Mouse (Mus musculus) myocyte (in vitro differentiated cells): ENCODE measurements around the gene Zfyve27. TPM values are rescaled to one million over a fixed set of nuclear protein-coding genes. Genes with fewer than 3 reads are reported as not detected.
A peak's percentile ranks its signal among the peaks of the same experiment; 100 is the strongest.

Experiments used
- H3K27me3 ChIP-seq: one replicate; pipeline ENCODE4 v1.6.1; 2011; ENCODE audit not compliant: control insufficient read depth, insufficient read depth, insufficient read length
- H3K36me3 ChIP-seq: one replicate; pipeline ENCODE4 v1.6.1; 2011; ENCODE audit not compliant: control insufficient read depth, insufficient read depth
- H3K4me2 ChIP-seq: one replicate; pipeline ENCODE4 v1.6.1; 2011; ENCODE audit warnings: low read depth, control low read depth
- H3K4me3 ChIP-seq: one replicate; pipeline ENCODE4 v1.5.1; 2011; ENCODE audit warnings: mild to moderate bottlenecking, control low read depth, moderate library complexity
- H3K79me2 ChIP-seq: one replicate; pipeline ENCODE4 v1.6.1; 2011; ENCODE audit not compliant: control insufficient read depth, insufficient read depth
- H3ac ChIP-seq: one replicate; pipeline ENCODE4 v1.6.1; 2011; ENCODE audit not compliant: control insufficient read depth, insufficient read length
- CEBPB ChIP-seq: IDR thresholded peaks from 2 replicates; pipeline ENCODE4 v1.6.1; 2011; ENCODE audit warnings: mild to moderate bottlenecking, moderate library complexity; ENCODE audit not compliant: poor library complexity, insufficient read depth, severe bottlenecking
- E2F4 ChIP-seq: IDR thresholded peaks from one replicate; pipeline ENCODE4 v1.6.1; 2011; ENCODE audit warnings: mild to moderate bottlenecking, control low read depth, moderate library complexity; ENCODE audit not compliant: insufficient read depth
- MAX ChIP-seq: IDR thresholded peaks from one replicate; pipeline ENCODE4 v1.6.1; 2011; ENCODE audit warnings: low read depth, mild to moderate bottlenecking, control low read depth
- MYOD1 ChIP-seq, 3 experiments: IDR thresholded peaks; one replicate each; pipeline ENCODE4 v1.6.1; 2011; ENCODE audit warnings: control low read depth in 2 of 3, low read depth in 2 of 3, mild to moderate bottlenecking in 2 of 3, moderate library complexity in 1 of 3; ENCODE audit not compliant: insufficient read length in 2 of 3, control insufficient read depth in 1 of 3
- MYOG ChIP-seq, 3 experiments: IDR thresholded peaks; one replicate each; pipeline ENCODE4 v1.6.1; 2011; ENCODE audit warnings: control low read depth in 2 of 3, low read depth in 2 of 3, mild to moderate bottlenecking in 2 of 3; ENCODE audit not compliant: insufficient read length in 2 of 3, control insufficient read depth in 1 of 3, insufficient read depth in 1 of 3
- POLR2A ChIP-seq: IDR thresholded peaks from one replicate; pipeline ENCODE4 v1.6.1; 2011; ENCODE audit warnings: low read depth, mild to moderate bottlenecking, control low read depth, moderate library complexity; ENCODE audit not compliant: insufficient read length
- POLR2AphosphoS2 ChIP-seq: IDR thresholded peaks from one replicate; pipeline ENCODE4 v1.6.1; 2011; ENCODE audit warnings: low read depth, control low read depth; ENCODE audit not compliant: insufficient read length
- REST ChIP-seq: IDR thresholded peaks from one replicate; pipeline ENCODE4 v1.6.1; 2011; ENCODE audit warnings: mild to moderate bottlenecking, control low read depth, moderate library complexity; ENCODE audit not compliant: insufficient read depth, insufficient read length
- SRF ChIP-seq: IDR thresholded peaks from one replicate; pipeline ENCODE4 v1.6.1; 2011; ENCODE audit warnings: low read depth; ENCODE audit not compliant: control insufficient read depth, insufficient read length
- TCF12 ChIP-seq: IDR thresholded peaks from one replicate; pipeline ENCODE4 v1.6.1; 2011; ENCODE audit warnings: mild to moderate bottlenecking, control low read depth; ENCODE audit not compliant: poor library complexity, insufficient read depth, severe bottlenecking
- TCF3 ChIP-seq: IDR thresholded peaks from one replicate; pipeline ENCODE4 v1.6.1; 2011; ENCODE audit warnings: low read depth, control low read depth; ENCODE audit not compliant: insufficient read length
- USF1 ChIP-seq: IDR thresholded peaks from one replicate; pipeline ENCODE4 v1.6.1; 2011; ENCODE audit warnings: low read depth, mild to moderate bottlenecking, control low read depth, moderate library complexity
- polyA plus RNA-seq: library from polyadenylated mRNA; unstranded; fragments of >200 nt; fragmentation: generic; extraction: Trizol; gene quantifications from one replicate; pipeline ENCODE4 v1.2.1, GENCODE M21; 2012; ENCODE audit warnings: missing spikeins

The Zfyve27 gene
- polyA plus RNA-seq, 1 experiment: 22.4 TPM

DNA sequence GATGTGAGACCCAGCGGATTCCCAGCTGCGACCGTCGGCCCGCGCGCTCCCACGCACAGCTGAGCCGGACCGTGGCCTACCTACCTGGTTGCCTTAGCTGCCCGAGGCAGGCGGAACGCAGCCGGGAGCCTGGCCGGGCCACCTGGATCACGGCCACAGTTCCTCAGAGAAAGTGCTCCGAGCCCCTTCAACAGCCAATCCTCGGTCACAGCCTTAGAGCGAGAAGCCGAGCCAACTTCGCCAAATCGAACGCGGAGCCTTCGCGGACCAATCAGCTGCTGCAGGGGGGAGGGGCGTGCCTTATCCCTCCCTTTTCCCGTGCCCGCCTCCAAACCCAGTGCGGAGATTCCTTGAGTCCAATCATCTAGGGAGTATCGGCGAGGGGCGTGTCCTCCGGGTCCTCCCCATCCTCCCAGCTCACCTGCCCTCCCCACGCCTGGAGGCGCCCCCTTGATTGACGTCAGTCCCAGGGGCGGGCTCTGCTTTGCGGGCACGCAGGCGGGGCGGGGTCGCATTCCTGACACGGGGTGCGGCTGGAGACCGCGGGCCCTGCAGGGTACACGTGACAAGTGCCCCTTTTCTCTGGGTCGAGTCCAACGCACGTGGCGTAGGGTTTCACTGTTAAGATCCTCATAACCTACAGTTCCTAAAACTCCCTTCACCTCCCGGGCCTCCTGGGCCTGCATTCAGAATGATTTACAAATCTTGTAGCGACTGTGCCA is 34.8 kb upstream of the Zfyve27 start, which contains the start of gene Avpi1:
Gene Avpi1 (minus strand): TSS at position 273 of the 722 bp plus-strand sequence.
- H3K4me2 ChIP-seq: peak within 1 kb of the TSS; percentile 97
- peak within 1 kb of the TSS; percentile 74 for H3K4me3 ChIP-seq
- no peaks in the 10 kb centered on the region for H3K27me3 ChIP-seq
- H3K36me3 ChIP-seq: peaks cover 6% of the 10 kb centered on the region
- TF ChIP-seq CEBPB (no peak), SRF (peak; percentile 62), POLR2AphosphoS2 (peak; percentile 79), USF1 (peak; percentile 50), MYOD1 (IDR thresholded peaks at IDR 0.05; ENCODE audit: control insufficient read depth in 1 of 3, insufficient read length in 2 of 3, low read depth in 2 of 3) (peak in 2 of 3 experiments; percentile 54 to 68), E2F4 (no peak), MYOG (IDR thresholded peaks at IDR 0.05; ENCODE audit: control insufficient read depth in 1 of 3, insufficient read depth in 1 of 3, insufficient read length in 2 of 3, low read depth in 2 of 3) (peak in 1 of 3 experiments; percentile 67), TCF12 (no peak), TCF3 (no peak), POLR2A (peak; percentile 71), MAX (no peak), REST (no peak)
- peaks cover 32% of the 10 kb centered on the region for H3K79me2 ChIP-seq
- H3ac ChIP-seq: peak within 1 kb of the TSS; percentile 77

DNA sequence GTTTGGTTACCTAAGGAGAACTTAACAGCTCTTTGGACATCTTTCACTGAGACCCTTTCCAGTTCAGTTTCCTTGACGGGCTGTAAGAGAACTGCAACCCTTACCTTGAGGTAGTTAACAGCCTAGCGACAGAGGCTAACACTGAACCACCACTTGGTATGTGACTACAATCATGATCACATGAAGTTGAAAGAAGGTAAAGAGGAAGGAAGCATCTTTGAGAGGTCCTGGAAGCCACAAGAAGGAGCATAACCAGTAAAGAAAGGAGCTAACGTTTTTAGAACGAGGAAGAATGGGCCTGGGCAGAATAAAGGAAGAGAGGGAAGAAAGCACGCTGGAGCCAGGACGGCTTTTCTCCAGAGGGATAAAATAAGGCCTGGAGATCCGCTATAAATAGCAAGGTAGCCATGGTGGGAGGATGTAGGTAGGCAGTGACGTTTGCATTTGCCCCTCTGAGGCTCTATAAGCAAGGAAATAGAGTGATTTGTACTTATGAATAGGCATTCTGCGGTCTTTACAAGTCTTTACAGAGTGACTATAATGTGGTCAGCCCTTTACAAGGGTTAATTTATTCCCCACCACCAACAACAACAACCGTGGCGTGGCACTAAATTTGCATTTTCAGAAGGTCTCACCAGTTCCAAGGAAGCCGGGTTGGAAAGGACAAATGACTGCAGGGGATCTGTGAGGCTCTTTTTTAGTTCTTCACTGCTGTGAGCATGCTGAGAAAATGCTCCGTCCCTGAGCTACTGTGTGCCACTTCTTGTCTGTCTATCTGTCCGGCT is 34.0 kb upstream of the Zfyve27 start:
- peak overlapping the region; percentile 74 for H3K4me3 ChIP-seq
- H3K36me3 ChIP-seq: no peaks in the 10 kb centered on the region
- no peak for TF ChIP-seq POLR2AphosphoS2
- TF ChIP-seq TCF12: no peak
- no peak for TF ChIP-seq CEBPB
- TF ChIP-seq TCF3: no peak
- no peak for TF ChIP-seq E2F4
- no peak for TF ChIP-seq MYOD1 (IDR thresholded peaks at IDR 0.05; ENCODE audit: control insufficient read depth in 1 of 3, insufficient read length in 2 of 3, low read depth in 2 of 3)
- no peak for TF ChIP-seq MAX
- no peak for TF ChIP-seq REST
- H3K79me2 ChIP-seq: peaks cover 29% of the 10 kb centered on the region
- no peaks in the 10 kb centered on the region for H3K27me3 ChIP-seq
- H3K4me2 ChIP-seq: peak overlapping the region; percentile 89
- H3ac ChIP-seq: no peak overlapping the region

DNA sequence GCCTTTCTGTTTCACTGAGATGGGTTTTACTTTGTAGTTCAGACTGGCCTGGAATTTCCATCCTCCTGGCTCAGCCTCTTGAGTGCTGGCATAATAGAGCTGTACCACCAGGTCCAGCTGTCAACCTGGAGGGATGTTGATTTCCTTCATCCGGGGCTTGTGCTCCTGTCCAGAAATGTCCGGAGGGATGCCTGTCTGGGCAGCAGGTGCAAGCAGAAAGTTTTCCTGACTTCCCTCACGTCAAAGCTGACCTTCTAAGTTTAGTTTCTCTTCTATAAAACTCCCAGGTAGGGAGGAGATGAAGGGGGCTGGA is 33.5 kb upstream of the Zfyve27 start:
- H3K79me2 ChIP-seq: peaks cover 23% of the 10 kb centered on the region
- H3K4me3 ChIP-seq: no peak overlapping the region
- no peaks in the 10 kb centered on the region for H3K27me3 ChIP-seq
- H3K4me2 ChIP-seq: peak overlapping the region; percentile 46
- H3ac ChIP-seq: no peak overlapping the region
- TF ChIP-seq MAX: no peak
- TF ChIP-seq MYOD1 (IDR thresholded peaks at IDR 0.05; ENCODE audit: control insufficient read depth in 1 of 3, insufficient read length in 2 of 3, low read depth in 2 of 3): no peak
- no peak for TF ChIP-seq TCF3
- TF ChIP-seq E2F4: no peak
- no peak for TF ChIP-seq SRF
- no peak for TF ChIP-seq POLR2A
- no peak for TF ChIP-seq USF1
- no peak for TF ChIP-seq CEBPB
- no peak for TF ChIP-seq MYOG (IDR thresholded peaks at IDR 0.05; ENCODE audit: control insufficient read depth in 1 of 3, insufficient read depth in 1 of 3, insufficient read length in 2 of 3, low read depth in 2 of 3)
- TF ChIP-seq TCF12: no peak
- TF ChIP-seq REST: no peak
- H3K36me3 ChIP-seq: no peaks in the 10 kb centered on the region

DNA sequence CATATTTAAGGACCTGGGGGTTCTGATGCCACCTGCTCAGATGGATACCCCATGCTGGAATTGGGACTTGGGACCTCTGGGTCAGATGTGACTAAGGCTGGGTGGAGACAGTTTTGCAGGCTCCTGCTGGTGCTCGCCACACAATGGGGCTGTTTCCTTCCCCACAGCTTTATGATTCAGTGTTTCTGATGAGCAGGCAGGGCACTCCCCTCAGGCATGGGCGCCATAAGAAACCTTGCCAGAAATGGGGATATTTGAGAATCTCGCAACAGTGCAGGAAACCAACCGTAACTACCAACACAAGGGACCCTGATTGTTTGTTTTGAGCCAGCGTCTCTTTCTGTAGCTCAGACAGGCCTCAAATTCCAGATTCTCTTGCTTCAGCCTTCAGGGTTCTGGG is 32.6 kb upstream of the Zfyve27 start:
- Histone ChIP-seq H3K79me2 (peaks cover 23% of the 10 kb centered on the region), H3K4me3 (no peak overlapping the region), H3K27me3 (no peaks in the 10 kb centered on the region), H3ac (no peak overlapping the region), H3K4me2 (peak overlapping the region; percentile 46), H3K36me3 (no peaks in the 10 kb centered on the region)
- TF ChIP-seq CEBPB (no peak), TCF12 (no peak), REST (no peak), USF1 (no peak), POLR2AphosphoS2 (no peak), E2F4 (no peak), MYOG (IDR thresholded peaks at IDR 0.05; ENCODE audit: control insufficient read depth in 1 of 3, insufficient read depth in 1 of 3, insufficient read length in 2 of 3, low read depth in 2 of 3) (no peak), POLR2A (no peak), MAX (no peak), TCF3 (no peak), MYOD1 (IDR thresholded peaks at IDR 0.05; ENCODE audit: control insufficient read depth in 1 of 3, insufficient read length in 2 of 3, low read depth in 2 of 3) (no peak)
